Mouse (Mus musculus): Measurements from ENCODE around the gene Cacng8. TPM values are rescaled to one million over a fixed set of nuclear protein-coding genes. Genes with fewer than 3 reads are reported as not detected.
"Not testable (repeated sequence)": the region's sequence is repeated elsewhere in the genome, so short reads cannot be mapped to it uniquely, and the experiment has no call there.

Gene Cacng8
- polyA plus RNA-seq, 1 experiment from 2014 or later = 0.12 TPM

DNA sequence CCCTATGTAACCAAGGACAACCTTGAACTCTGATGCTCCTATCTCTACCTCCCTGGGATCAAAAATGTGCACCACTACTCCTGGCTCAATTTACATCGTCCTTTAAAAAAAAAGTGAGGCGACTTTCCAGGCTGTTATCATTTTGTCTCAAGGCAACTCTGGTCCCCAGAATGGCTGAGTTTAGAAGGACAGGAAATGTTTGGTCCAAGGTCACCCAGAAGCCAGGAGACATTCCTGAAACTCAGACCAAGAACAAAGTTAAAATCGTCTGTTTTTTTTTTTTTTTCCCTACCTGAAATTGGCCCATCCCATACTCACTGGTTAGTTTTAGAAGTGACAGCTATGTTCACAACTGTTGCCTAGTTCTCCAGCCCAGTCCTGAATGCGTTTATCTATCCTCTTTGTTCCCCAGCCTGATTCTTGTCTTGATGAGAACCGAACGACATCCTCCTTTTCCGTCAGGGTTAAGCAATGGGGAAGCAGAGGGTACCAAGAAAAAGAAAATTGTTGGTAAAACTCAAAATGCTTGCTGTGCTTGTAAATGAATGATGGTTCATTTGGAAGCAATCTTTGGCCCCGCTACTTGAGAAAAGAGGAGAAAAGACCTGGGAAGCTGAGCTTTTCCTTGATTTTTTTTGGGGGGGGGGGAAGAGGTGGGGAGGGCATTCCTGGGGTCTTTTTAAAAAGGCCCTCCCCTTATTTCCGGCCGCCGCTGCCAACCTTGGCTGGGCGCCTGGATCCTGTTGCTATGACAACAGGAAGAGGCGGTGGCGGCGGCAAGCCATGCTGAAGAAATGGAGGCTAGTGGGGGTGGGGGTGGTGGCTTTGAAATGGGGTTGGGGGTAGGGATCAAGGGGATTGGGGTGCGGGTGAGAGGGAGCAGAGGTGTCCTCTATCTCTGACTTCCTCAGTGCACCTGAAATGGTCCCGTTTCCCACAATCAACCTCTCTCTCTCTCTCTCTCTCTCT lies 755 bp upstream of the Cacng8 start:
- Histone ChIP-seq H3K27me3 (replicated peaks) (peaks cover 26% of the 10 kb centered on the region), H3K9ac (no peak overlapping the region), H3K4me2 (peak overlapping the region; percentile 21; the same call in 1 of the 2 replicates), H3K36me3 (no peaks in the 10 kb centered on the region), H3K9me3 (replicated peaks) (no peaks in the 10 kb centered on the region), H3K4me1 (no peaks in the 10 kb centered on the region), H3K27ac (no peak overlapping the region), H3K4me3 (no peak overlapping the region)
- WGBS (ENCODE audit: insufficient replicate concordance) = 1% methylated on average over 15 of the region's 17 CpGs
- no peak for ATAC-seq

DNA sequence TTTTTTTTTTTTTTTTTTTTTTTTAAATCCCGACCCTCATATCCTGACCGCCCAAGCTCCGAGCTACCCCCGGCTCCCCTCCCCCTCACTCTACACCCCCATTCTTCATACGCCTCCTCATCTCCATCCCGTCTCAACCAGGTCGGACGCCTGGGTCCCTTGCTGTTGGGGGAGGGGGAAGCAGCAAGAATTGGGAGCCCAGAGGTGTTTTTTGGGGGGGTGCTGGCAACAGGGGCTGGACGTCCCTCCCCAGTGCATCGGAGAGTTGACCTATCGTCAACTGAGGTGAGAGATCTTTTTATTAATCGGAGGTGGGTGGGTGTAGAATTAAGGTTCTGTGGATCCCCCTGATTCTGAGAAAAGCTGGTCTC lies 583 bp downstream of the Cacng8 start:
- no peak overlapping the region for H3K27ac ChIP-seq
- H3K36me3 ChIP-seq = no peaks in the 10 kb centered on the region
- WGBS (ENCODE audit: insufficient replicate concordance) = 8% methylated on average over 12 of the region's 12 CpGs
- no peaks in the 10 kb centered on the region for H3K9me3 ChIP-seq (replicated peaks)
- H3K27me3 ChIP-seq (replicated peaks) = peaks cover 26% of the 10 kb centered on the region
- H3K9ac ChIP-seq = no peak overlapping the region
- H3K4me3 ChIP-seq = no peak overlapping the region
- no peaks in the 10 kb centered on the region for H3K4me1 ChIP-seq
- no peak for ATAC-seq
- H3K4me2 ChIP-seq = no peak overlapping the region

DNA sequence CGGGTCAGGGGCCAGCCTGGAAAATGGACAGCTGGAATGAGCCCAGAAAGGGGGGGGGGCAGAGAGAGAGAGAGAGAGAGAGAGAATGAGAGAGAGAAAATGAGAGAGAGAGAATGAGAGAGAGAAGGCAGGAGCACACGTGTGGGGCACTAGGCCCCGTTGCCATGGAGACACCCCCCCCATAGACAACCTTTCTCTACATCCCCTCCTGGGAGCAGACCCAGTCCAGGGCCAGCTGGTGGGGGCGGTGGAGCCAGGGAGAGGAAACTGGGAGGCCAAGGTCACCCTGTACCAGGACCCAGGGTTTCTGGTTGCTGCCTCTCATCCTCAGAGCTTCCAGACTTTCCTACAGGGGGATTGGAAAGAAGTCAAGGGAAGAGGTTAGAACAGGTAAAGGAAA lies 1.3 kb downstream of the Cacng8 start:
- Histone ChIP-seq H3K36me3 (no peaks in the 10 kb centered on the region), H3K27me3 (replicated peaks) (peaks cover 26% of the 10 kb centered on the region), H3K27ac (no peak overlapping the region), H3K4me2 (no peak overlapping the region), H3K4me1 (no peaks in the 10 kb centered on the region), H3K9ac (no peak overlapping the region), H3K9me3 (replicated peaks) (no peaks in the 10 kb centered on the region), H3K4me3 (no peak overlapping the region)
- 33% methylated on average over 4 of the region's 4 CpGs for WGBS (ENCODE audit: insufficient replicate concordance)
- ATAC-seq = no peak

DNA sequence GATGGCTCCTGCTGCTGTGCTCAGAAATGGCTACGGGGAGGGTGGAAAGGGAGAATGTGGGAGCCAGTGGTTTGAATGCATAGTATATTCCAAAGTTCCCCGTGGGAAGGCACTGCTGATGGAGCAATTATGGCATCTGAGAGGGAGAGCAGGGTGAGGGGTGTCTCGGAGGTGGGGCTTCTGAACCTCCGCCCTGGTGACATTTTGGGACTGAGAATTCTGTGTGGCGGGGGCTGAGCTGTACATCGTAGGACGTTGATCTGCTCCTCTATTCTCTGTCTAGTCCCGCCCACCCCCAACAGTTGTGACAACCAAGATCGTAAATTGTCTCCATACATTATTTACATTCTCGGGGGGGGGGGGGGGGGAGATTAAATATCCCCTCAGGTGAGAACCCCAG lies 6.9 kb downstream of the Cacng8 start:
- no peak for ATAC-seq
- Histone ChIP-seq H3K27ac (no peak overlapping the region), H3K27me3 (replicated peaks) (peaks cover 4% of the 10 kb centered on the region; the same call in 1 of the 2 replicates), H3K36me3 (no peaks in the 10 kb centered on the region), H3K4me2 (no peak overlapping the region), H3K4me3 (no peak overlapping the region), H3K9me3 (replicated peaks) (no peaks in the 10 kb centered on the region), H3K4me1 (no peaks in the 10 kb centered on the region), H3K9ac (no peak overlapping the region)
- 54% methylated on average over 10 of the region's 10 CpGs for WGBS (ENCODE audit: insufficient replicate concordance)

DNA sequence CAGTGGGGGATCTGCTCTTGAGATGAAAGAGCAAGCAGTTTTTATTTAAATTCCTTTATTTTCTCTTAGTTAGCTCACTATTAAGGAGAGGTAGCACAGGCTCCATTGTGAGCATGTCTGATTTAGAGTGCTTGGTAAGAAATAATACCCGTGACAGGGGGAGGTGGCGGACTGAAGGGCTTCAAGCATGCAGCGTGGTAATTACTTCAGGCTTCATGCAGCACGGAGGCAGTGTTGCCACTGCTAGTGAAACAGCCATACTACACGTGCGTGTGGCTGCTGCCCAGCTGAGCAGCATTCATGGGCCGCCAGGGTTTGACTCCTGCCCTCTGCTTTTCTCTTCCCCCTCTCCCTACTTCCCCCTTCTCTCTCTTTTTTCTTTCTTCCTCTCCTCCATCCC lies 7.3 kb downstream of the Cacng8 start:
- ATAC-seq = no peak
- no peak overlapping the region for H3K4me2 ChIP-seq
- no peaks in the 10 kb centered on the region for H3K9me3 ChIP-seq (replicated peaks)
- no peaks in the 10 kb centered on the region for H3K4me1 ChIP-seq
- no peak overlapping the region for H3K27ac ChIP-seq
- H3K36me3 ChIP-seq = no peaks in the 10 kb centered on the region
- peaks cover 4% of the 10 kb centered on the region; the same call in 1 of the 2 replicates for H3K27me3 ChIP-seq (replicated peaks)
- H3K9ac ChIP-seq = no peak overlapping the region
- no peak overlapping the region for H3K4me3 ChIP-seq
- WGBS (ENCODE audit: insufficient replicate concordance) = 58% methylated on average over 7 of the region's 7 CpGs

DNA sequence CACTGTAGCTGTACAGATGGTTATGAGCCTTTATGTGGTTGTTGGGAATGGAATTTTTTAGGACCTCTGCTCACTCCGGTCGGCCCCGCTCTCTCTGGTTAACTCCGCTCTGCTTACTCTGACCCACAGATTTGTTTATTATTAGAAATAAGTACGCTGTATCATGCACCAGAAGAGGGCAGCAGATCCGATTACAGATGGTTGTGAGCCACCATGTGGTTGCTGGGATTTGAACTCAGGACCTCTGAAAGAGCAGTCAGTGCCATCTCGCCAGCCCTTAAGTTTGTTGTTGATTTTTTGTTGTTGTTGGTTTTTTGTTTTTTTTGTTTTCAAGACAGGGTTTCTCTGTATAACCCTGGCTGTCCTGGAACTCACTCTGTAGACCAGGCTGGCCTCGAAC lies 7.9 kb downstream of the Cacng8 start:
- not testable (repeated sequence) for H3K36me3 ChIP-seq; ATAC-seq; H3K27me3 ChIP-seq (replicated peaks); H3K4me3 ChIP-seq; H3K27ac ChIP-seq; H3K9me3 ChIP-seq (replicated peaks); H3K4me2 ChIP-seq; H3K9ac ChIP-seq; H3K4me1 ChIP-seq
- 79% methylated on average over 8 of the region's 8 CpGs for WGBS (ENCODE audit: insufficient replicate concordance)

DNA sequence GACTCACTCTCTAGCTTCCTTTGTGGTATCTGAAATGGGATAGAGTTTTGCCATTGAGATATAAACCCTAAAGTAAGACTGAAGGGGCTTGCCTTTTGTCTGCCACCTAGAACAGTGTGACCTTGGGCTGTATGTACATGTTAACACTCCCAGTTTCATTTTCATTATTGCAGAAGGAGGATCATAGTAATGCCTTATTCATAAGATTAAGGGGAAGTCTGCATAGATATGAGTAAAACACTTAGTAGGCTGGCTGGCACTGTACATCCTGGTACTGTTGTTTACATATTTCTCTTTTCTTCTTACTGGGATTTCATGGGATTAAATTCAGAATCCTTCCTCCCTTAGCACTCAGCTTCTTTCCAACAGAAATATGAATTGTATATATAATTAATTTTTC lies 9.5 kb downstream of the Cacng8 start:
- Histone ChIP-seq H3K9ac (no peak overlapping the region), H3K4me3 (no peak overlapping the region), H3K27me3 (replicated peaks) (no peaks in the 10 kb centered on the region), H3K36me3 (no peaks in the 10 kb centered on the region), H3K9me3 (replicated peaks) (no peaks in the 10 kb centered on the region), H3K4me2 (no peak overlapping the region), H3K4me1 (no peaks in the 10 kb centered on the region), H3K27ac (no peak overlapping the region)
- ATAC-seq = no peak

DNA sequence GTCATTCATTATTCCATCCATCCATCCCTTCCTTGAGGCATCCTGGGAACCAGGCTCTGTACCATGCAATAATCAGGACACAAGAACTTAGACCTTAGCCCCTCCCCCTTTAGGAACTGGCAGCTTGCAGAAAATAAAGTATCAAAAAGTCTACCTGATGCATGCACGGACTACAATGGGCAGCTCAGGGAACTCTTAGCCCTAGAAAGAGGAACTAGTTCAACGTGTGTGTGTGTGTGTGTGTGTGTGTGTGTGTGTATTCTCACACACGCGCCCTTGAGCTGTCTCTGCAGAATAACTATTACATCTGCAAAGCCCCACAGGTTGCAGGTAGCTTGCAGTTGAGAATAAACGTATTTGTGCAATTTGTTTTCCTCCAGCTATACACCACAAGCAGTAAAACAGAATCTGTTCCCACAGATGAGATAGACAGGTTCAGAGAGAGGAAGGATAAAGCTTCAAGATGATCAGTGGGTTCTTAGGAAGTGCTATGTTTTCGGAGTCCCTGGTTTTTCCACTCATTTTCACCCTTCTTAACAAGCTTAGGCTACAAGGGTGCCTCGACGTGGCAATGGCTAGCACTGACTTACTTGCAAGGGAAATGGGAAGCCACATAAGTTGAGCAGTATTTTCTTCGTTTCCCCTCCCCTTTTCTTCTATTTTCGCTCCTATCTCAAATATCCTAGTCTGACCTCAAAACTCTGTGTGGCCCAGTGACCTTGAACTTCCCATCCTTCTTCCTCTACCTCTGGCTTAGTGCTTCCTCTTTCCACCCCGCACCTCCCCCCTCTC lies 19.4 kb downstream of the Cacng8 start:
- no peak overlapping the region for H3K9ac ChIP-seq
- no peaks in the 10 kb centered on the region for H3K9me3 ChIP-seq (replicated peaks)
- WGBS (ENCODE audit: insufficient replicate concordance) = 16% methylated on average over 11 of the region's 11 CpGs
- H3K4me1 ChIP-seq = peaks cover 14% of the 10 kb centered on the region
- no peak overlapping the region for H3K27ac ChIP-seq
- H3K27me3 ChIP-seq (replicated peaks) = peaks cover 52% of the 10 kb centered on the region
- no peak for ATAC-seq
- no peaks in the 10 kb centered on the region for H3K36me3 ChIP-seq
- no peak overlapping the region for H3K4me3 ChIP-seq
- H3K4me2 ChIP-seq = no peak overlapping the region

DNA sequence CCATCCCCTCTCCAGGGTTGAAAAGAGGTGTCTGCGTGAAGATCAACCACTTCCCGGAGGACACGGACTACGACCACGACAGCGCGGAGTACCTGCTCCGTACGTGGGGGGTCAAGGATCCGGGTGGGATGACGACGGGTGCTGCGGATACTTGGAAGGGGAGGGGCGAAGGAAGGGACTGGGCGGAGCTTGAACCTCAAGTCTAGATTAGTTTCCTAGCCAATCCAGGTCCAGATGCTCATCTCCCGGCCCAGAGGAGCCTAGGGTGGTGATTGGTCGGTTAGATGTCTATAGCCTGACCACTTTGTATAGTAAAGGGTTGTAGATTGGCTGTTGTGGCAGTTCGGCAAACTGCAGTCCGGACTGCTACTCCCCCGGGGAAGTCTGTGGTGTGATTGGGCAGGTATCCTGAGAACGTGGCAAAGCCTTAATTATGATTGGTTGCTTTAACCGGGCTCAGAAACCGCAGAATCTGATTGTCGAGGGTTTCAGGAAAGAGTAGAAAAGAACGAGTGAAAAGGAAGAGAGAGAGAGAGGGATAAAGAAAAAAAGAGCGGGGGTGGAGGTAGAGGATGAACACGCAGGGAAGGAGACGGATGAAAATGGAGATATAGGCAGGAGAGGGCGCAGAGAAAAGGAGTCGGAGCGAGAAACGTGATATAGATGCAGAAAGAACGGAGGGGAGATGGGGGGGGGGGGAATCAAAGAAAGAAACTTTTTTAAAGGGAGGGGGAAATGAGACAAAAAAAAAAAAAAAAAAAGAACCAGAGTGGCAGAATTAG lies 20.9 kb downstream of the Cacng8 start:
- H3K27me3 ChIP-seq (replicated peaks) = peaks cover 67% of the 10 kb centered on the region
- H3K4me2 ChIP-seq = peak overlapping the region; percentile 49
- peak overlapping the region; percentile 28 for H3K4me3 ChIP-seq
- H3K9ac ChIP-seq = no peak overlapping the region
- H3K4me1 ChIP-seq = peaks cover 18% of the 10 kb centered on the region
- ATAC-seq = peak; percentile 61
- no peaks in the 10 kb centered on the region for H3K36me3 ChIP-seq
- H3K9me3 ChIP-seq (replicated peaks) = no peaks in the 10 kb centered on the region
- 2% methylated on average over 33 of the region's 33 CpGs for WGBS (ENCODE audit: insufficient replicate concordance)
- no peak overlapping the region for H3K27ac ChIP-seq

DNA sequence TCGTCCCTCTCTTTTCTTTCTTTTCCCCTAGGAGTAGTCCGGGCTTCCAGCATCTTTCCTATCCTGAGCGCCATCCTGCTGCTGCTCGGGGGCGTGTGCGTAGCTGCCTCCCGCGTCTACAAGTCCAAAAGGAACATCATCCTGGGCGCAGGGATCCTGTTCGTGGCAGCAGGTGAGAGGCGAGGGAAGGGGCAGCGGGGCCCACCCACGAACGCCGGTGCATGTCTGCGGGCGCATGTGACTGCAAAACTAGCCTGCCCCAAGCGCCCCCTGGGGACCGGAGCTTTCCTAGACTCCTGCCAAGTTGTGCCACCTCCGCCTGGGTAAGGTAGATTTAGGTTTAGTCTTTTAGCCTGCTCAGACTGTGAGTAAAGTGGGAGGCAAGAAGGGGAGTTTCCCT lies 21.6 kb downstream of the Cacng8 start:
- Histone ChIP-seq H3K27ac (no peak overlapping the region), H3K27me3 (replicated peaks) (peaks cover 73% of the 10 kb centered on the region), H3K4me1 (peaks cover 18% of the 10 kb centered on the region), H3K4me2 (peak overlapping the region; percentile 49), H3K36me3 (no peaks in the 10 kb centered on the region), H3K9me3 (replicated peaks) (no peaks in the 10 kb centered on the region), H3K4me3 (peak overlapping the region; percentile 2; the same call in 1 of the 2 replicates), H3K9ac (no peak overlapping the region)
- 3% methylated on average over 20 of the region's 20 CpGs for WGBS (ENCODE audit: insufficient replicate concordance)
- ATAC-seq = no peak

DNA sequence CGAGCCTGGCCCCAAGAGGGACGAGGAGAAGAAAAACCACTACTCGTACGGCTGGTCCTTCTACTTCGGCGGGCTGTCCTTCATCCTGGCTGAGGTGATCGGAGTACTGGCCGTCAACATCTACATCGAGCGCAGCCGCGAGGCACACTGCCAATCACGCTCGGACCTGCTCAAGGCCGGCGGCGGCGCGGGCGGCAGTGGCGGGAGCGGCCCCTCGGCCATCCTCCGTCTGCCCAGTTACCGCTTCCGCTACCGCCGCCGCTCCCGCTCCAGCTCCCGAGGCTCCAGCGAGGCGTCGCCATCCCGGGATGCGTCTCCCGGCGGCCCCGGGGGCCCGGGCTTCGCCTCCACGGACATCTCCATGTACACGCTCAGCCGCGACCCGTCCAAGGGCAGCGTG lies 24.4 kb downstream of the Cacng8 start:
- peaks cover 95% of the 10 kb centered on the region for H3K27me3 ChIP-seq (replicated peaks)
- peak overlapping the region; percentile 52 for H3K4me3 ChIP-seq
- no peaks in the 10 kb centered on the region for H3K36me3 ChIP-seq
- H3K9me3 ChIP-seq (replicated peaks) = no peaks in the 10 kb centered on the region
- peak overlapping the region; percentile 76 for H3K4me2 ChIP-seq
- WGBS (ENCODE audit: insufficient replicate concordance) = 2% methylated on average over 47 of the region's 47 CpGs
- no peak for ATAC-seq
- H3K27ac ChIP-seq = no peak overlapping the region
- peaks cover 18% of the 10 kb centered on the region for H3K4me1 ChIP-seq
- H3K9ac ChIP-seq = no peak overlapping the region

DNA sequence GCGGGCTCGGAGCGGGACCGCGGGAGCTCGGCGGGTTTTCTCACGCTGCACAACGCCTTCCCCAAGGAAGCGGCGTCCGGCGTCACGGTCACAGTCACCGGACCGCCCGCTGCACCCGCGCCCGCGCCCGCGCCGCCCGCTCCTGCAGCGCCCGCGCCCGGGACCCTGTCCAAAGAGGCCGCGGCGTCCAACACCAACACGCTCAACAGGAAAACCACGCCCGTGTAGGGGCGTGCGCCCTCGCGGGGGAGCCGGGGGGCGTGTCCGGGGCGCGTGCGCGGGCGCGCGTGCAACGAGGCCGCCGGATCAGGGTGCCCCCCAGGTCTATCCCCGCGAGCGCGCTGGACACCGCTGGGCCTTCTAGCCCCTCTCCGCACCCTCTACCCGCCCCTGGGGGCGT lies 24.9 kb downstream of the Cacng8 start:
- no peak for ATAC-seq
- Histone ChIP-seq H3K27me3 (replicated peaks) (peaks cover 95% of the 10 kb centered on the region), H3K4me1 (peaks cover 18% of the 10 kb centered on the region), H3K36me3 (no peaks in the 10 kb centered on the region), H3K9me3 (replicated peaks) (no peaks in the 10 kb centered on the region), H3K4me3 (peak overlapping the region; percentile 52), H3K4me2 (peak overlapping the region; percentile 76), H3K9ac (no peak overlapping the region), H3K27ac (no peak overlapping the region)
- 0% methylated on average over 49 of the region's 60 CpGs for WGBS (ENCODE audit: insufficient replicate concordance)

All from liver, embryonic 12.5 days (tissue).